Mouse (Mus musculus) liver, embryonic 13.5 days (tissue): ENCODE measurements around the gene Capn9. TPM values are rescaled to one million over a fixed set of nuclear protein-coding genes. Genes with fewer than 3 reads are reported as not detected.

ENCODE experiments used
- ATAC-seq: fragments of 200-750 bp; cut with Nextera tagmentation; 2 replicates; pipeline ENCODE4 v1.8.0; 2017; ENCODE audit warnings: low read depth, mild to moderate bottlenecking, moderate number of reproducible peaks, moderate library complexity
- DNase-seq: peaks from one replicate; pipeline ENCODE4 v3.0.0; 2022
- H3K27ac ChIP-seq: fragments of 300-500 bp; sonication (generic); 2 replicates; pipeline ENCODE4 v1.5.1; 2015; ENCODE audit warnings: moderate library complexity, mild to moderate bottlenecking, inconsistent platforms
- H3K27me3 ChIP-seq: fragments of 300-500 bp; sonication (generic); 2 replicates; pipeline ENCODE4 v1.6.1; 2015; ENCODE audit warnings: mild to moderate bottlenecking, inconsistent platforms
- H3K36me3 ChIP-seq: fragments of 300-500 bp; sonication (generic); 2 replicates; pipeline ENCODE4 v1.6.1; 2015; ENCODE audit warnings: mild to moderate bottlenecking, inconsistent platforms
- H3K4me1 ChIP-seq: fragments of 300-500 bp; sonication (generic); replicated peaks from 2 replicates; pipeline ENCODE4 v1.6.1; 2015; ENCODE audit warnings: inconsistent platforms
- H3K4me2 ChIP-seq: fragments of 300-500 bp; sonication (generic); 2 replicates; pipeline ENCODE4 v1.6.1; 2015; ENCODE audit warnings: inconsistent platforms, mild to moderate bottlenecking, moderate library complexity
- H3K4me3 ChIP-seq: fragments of 300-500 bp; sonication (generic); replicated peaks from 2 replicates; pipeline ENCODE4 v1.5.1; 2015; ENCODE audit warnings: mild to moderate bottlenecking, inconsistent platforms
- H3K9ac ChIP-seq: fragments of 300-500 bp; sonication (generic); 2 replicates; pipeline ENCODE4 v1.6.1; 2015; ENCODE audit warnings: mild to moderate bottlenecking, inconsistent platforms
- H3K9me3 ChIP-seq: fragments of 300-500 bp; sonication (generic); replicated peaks from 2 replicates; pipeline ENCODE4 v1.6.1; 2016; ENCODE audit warnings: inconsistent platforms
- WGBS: fragments of 180-500 bp; shearing (Covaris S2); methylation state at CpG from one replicate; pipeline ENCODE4 v1.1.7; 2015; ENCODE audit not compliant: insufficient replicate concordance; 5-methylcytosine and 5-hydroxymethylcytosine counted together
- polyA plus RNA-seq: library from polyadenylated mRNA; unstranded; fragments of >200 nt; fragmentation: Nextera tagmentation; extraction: Ambion mirVana; gene quantifications from 2 replicates; pipeline ENCODE4 v1.2.1, GENCODE M21; 2015

Capn9 gene
- polyA plus RNA-seq, 1 experiment from 2014 or later, result 0.22 TPM

DNA sequence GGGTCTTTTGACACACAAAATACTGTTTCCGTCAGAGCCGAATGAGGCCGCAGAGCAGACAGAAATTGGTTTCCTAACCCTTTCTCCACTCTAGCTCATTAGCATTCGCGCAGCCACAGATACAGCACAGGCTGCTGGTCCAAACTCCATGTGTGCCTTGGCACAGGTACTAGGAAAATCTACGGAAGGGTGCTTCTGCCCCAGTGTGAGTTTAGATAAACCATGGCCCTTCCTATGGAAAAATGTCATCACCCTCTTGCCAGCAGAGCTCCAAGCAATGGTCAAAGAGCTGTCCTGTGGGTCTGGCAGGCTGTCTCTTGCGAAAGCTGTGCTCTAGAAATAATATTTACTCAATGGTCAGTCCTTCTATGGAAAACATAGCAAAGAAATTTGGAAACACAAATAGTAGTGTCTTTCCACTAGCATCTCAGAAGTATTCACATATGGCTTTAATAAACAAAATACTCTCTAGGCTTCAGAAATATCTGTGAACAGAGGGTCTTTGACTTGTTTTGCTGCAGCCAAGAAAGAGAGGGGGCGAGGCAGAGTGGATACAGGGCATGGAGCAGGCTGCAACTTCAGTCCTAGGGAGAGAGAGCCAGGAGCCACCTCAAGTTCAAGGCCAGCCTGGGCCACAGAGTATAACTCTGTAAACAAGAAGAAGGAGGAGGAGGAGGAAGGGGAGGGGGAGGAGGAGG lies 4.0 kb upstream of the Capn9 start:
- Histone ChIP-seq H3K4me1 (peaks cover 17% of the 10 kb centered on the region), H3K27me3 (no peaks in the 10 kb centered on the region), H3K27ac (peak overlapping the region; percentile 82), H3K9me3 (no peaks in the 10 kb centered on the region), H3K9ac (no peak overlapping the region), H3K4me3 (no peak overlapping the region), H3K4me2 (no peak overlapping the region), H3K36me3 (no peaks in the 10 kb centered on the region)
- DNase-seq (no peak), ATAC-seq (peak; percentile 71)
- WGBS, result 54% methylated on average over 8 of the region's 8 CpGs

DNA sequence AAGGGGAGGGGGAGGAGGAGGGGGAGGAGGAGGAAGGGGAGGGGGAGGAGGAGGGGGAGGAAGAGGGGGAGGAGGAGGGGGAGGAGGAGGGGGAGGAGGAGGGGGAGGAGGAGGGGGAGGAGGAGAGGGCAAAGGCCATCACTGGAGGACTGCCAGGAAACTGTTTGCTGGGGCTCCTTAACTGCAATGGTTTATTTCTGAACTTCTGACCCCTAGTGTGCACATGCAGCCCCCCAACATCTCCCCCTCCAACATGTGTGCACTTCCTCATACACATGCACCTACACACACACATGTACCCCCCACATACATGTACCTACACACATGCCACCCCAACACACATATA lies 3.5 kb upstream of the Capn9 start:
- Histone ChIP-seq H3K27ac (0 out of 2 replicates have a peak overlapping the region, but pooled peaks have one; percentile 39), H3K4me3 (no peak overlapping the region)
- no peak for DNase-seq

DNA sequence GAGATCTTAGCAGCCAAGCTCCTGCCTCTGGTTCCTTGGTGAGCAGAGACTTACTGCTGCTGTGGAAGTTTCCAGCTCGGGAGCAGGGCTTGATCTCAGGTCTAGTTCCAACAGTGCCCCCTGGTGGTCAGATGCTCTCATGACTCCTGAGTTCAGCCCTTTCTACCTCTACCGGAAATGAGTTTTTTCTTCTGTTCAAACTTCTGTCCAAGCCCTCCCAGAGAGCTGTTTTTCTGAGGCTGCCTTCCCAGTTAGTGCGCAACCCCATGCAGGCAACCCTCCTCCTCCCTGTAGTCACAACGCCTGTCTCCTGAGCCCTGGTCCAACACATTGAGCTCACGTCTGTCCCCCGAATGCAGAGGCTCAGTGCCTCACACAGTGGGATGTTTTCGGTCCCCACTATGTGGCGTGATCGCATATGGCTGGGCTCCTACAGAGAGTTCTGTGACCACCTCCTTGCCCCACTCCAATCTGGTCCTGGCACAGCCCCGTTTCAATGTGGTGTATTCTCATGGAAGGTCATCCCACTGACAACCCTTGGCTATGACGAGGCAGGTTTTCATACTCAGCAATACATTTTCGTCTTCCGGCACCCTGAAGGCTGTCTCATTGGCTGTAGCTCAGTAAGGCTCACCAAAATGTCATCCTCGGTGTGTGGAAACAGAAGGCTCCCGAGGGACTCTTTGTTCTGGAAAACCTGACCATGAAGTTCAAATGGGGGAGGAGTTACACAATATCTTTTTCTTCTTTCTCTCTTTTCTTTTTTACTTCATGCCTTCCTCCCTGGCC lies 2.2 kb upstream of the Capn9 start:
- 48% methylated on average over 15 of the region's 15 CpGs for WGBS
- H3K4me2 ChIP-seq, result no peak overlapping the region
- H3K4me3 ChIP-seq, result no peak overlapping the region
- DNase-seq (peak; percentile 60), ATAC-seq (no peak)
- no peaks in the 10 kb centered on the region for H3K9me3 ChIP-seq
- no peaks in the 10 kb centered on the region for H3K27me3 ChIP-seq
- no peak overlapping the region for H3K9ac ChIP-seq
- no peaks in the 10 kb centered on the region for H3K36me3 ChIP-seq
- H3K4me1 ChIP-seq, result peaks cover 17% of the 10 kb centered on the region
- peak overlapping the region; percentile 75 for H3K27ac ChIP-seq

More for the DNA sequence above, 3.5 kb upstream of the Capn9 start:
- ATAC-seq, result no peak
- Histone ChIP-seq H3K27me3 (no peaks in the 10 kb centered on the region), H3K9ac (no peak overlapping the region), H3K9me3 (no peaks in the 10 kb centered on the region), H3K4me2 (no peak overlapping the region), H3K36me3 (no peaks in the 10 kb centered on the region), H3K4me1 (peaks cover 17% of the 10 kb centered on the region)

DNA sequence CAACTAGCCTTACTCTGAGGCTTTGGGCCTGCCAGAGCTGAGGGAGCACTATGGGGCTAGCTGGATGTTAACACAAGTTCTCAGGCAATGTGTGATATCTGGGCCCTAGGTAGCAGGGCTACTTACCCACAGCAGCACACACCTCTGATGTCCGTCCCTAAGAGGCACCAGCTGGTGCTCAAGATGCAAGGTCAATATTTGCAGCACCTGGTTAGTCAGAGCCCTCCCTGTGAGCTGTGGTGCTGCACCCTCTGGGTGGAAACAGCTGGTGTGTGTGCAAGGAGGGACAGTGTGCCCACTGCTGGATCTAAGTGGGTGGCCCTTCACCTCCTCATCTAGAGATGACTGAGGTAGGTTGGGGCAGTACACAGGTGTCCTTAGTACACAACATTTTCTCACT lies 840 bp downstream of the Capn9 start:
- no peak for ATAC-seq
- H3K9me3 ChIP-seq, result no peaks in the 10 kb centered on the region

DNA sequence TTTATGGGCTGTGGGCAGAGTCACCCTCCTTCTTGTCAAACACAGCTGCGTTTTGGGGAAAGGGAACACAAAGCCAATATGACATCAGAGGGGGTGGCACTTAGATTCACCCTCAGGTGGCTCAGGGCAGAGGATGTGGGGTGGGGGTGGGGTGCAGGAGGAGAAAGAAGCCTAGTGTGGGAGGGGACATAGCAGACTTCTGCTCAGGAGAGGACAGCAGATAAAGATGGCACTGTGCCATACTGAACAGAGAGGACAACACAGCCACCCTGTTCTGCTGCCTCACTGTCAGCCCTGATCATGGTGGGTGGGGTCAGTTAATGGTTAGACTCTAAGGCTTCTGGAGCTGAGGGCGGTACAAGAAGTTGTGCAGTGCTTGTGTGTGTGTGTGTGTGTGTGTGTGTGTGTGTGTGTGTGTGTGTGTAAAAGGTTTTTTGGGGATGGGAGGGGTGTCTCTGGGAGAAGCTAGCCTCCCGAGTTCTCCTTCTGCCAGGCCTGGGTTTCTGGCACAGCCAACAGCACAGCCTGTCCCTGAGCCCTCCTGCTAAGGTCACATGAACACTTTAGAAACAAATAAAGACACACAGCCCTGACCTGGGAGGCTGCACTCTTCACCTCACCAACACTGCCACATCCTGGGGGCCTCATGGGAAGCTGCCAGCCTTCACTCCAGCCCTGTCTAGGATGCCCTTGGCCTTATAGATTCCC lies 10.0 kb downstream of the Capn9 start:
- Histone ChIP-seq H3K36me3 (no peaks in the 10 kb centered on the region), H3K27me3 (no peaks in the 10 kb centered on the region), H3K9ac (no peak overlapping the region), H3K4me3 (no peak overlapping the region), H3K4me1 (peaks cover 17% of the 10 kb centered on the region), H3K4me2 (no peak overlapping the region), H3K27ac (no peak overlapping the region), H3K9me3 (no peaks in the 10 kb centered on the region)
- DNase-seq, result no peak
- ATAC-seq, result peak; percentile 43
- WGBS, result 26% methylated on average over 3 of the region's 3 CpGs

More for the DNA sequence above, 840 bp downstream of the Capn9 start:
- H3K4me3 ChIP-seq, result no peak overlapping the region
- H3K27me3 ChIP-seq, result no peaks in the 10 kb centered on the region
- WGBS, result 74% methylated on average over 1 of the region's 1 CpGs
- no peak overlapping the region for H3K27ac ChIP-seq
- no peaks in the 10 kb centered on the region for H3K36me3 ChIP-seq
- peaks cover 4% of the 10 kb centered on the region; the same call in 1 of the 2 replicates for H3K4me1 ChIP-seq
- H3K9ac ChIP-seq, result no peak overlapping the region
- no peak for DNase-seq
- no peak overlapping the region for H3K4me2 ChIP-seq

DNA sequence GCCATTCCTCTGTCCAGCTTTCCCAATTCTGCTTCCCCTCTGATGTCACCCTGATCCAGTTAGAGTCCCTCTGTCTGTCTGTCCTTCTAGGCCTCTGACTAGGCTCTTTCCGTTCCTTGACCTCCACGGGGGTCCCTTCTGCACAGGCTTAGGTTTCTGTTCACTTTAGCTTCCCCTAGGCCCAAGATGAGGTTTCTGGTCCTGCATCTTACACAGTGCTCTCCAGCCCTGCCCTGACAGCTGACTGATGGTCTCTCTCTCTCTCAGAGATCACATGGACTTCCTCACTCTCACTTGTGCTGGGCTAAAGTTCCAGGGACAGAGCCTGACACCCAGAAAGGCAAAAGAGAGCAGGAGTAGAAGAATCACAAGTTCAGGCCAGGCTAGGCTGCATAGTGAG lies 10.6 kb downstream of the Capn9 start:
- no peak overlapping the region for H3K27ac ChIP-seq

DNA sequence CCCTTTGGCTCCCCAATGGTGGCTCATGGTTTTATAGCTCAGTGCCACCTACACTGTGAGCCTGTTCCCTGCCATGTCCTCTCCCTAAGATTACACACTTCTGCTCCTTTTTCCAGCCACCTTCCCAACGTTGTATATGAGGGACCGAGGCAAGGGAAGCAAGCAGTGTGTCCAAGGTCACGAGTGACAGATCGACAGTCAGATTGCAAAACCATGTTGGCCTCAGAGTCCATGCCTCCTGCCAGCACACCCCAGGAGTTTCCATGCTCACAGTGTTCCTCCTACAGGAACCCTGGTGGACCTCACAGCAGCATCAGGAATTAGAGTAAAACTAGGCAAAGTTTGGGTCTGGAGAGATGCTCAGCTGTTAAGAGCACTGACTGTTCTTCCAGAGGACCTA lies 13.5 kb downstream of the Capn9 start:
- Histone ChIP-seq H3K36me3 (no peaks in the 10 kb centered on the region), H3K9ac (no peak overlapping the region), H3K27ac (no peak overlapping the region), H3K27me3 (no peaks in the 10 kb centered on the region), H3K4me2 (no peak overlapping the region), H3K4me3 (no peak overlapping the region), H3K4me1 (peaks cover 17% of the 10 kb centered on the region), H3K9me3 (no peaks in the 10 kb centered on the region)
- DNase-seq (no peak), ATAC-seq (no peak)
- WGBS, result 55% methylated on average over 4 of the region's 4 CpGs

More for the DNA sequence above, 10.6 kb downstream of the Capn9 start:
- DNase-seq (no peak), ATAC-seq (no peak)
- 60% methylated on average over 2 of the region's 2 CpGs for WGBS
- Histone ChIP-seq H3K9ac (no peak overlapping the region), H3K4me1 (peaks cover 17% of the 10 kb centered on the region), H3K36me3 (no peaks in the 10 kb centered on the region), H3K9me3 (no peaks in the 10 kb centered on the region), H3K4me2 (no peak overlapping the region), H3K27me3 (no peaks in the 10 kb centered on the region), H3K4me3 (no peak overlapping the region)

DNA sequence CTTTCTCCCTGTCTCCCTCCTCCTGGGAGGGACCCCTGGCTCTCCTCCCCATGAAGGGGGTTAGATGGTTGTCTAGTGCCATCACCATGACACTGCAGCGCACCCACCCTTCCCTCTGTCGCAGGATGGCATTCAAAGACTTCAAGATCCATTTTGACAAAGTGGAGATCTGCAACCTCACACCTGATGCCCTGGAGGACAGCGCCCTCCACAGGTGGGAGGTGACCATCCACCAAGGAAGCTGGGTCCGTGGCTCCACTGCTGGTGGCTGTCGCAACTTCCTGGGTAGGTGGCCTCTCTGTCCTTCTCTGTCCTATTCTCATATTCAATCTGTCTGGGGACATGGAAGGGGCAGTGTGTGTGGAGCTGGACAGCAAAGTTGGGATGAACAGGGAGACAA lies 28.2 kb downstream of the Capn9 start:
- no peak for DNase-seq
- no peak overlapping the region for H3K4me2 ChIP-seq
- H3K27me3 ChIP-seq, result no peaks in the 10 kb centered on the region
- no peak overlapping the region for H3K4me3 ChIP-seq
- no peaks in the 10 kb centered on the region for H3K4me1 ChIP-seq
- ATAC-seq, result no peak
- H3K9me3 ChIP-seq, result no peaks in the 10 kb centered on the region
- no peak overlapping the region for H3K9ac ChIP-seq
- no peaks in the 10 kb centered on the region for H3K36me3 ChIP-seq
- WGBS, result 51% methylated on average over 5 of the region's 5 CpGs
- no peak overlapping the region for H3K27ac ChIP-seq

DNA sequence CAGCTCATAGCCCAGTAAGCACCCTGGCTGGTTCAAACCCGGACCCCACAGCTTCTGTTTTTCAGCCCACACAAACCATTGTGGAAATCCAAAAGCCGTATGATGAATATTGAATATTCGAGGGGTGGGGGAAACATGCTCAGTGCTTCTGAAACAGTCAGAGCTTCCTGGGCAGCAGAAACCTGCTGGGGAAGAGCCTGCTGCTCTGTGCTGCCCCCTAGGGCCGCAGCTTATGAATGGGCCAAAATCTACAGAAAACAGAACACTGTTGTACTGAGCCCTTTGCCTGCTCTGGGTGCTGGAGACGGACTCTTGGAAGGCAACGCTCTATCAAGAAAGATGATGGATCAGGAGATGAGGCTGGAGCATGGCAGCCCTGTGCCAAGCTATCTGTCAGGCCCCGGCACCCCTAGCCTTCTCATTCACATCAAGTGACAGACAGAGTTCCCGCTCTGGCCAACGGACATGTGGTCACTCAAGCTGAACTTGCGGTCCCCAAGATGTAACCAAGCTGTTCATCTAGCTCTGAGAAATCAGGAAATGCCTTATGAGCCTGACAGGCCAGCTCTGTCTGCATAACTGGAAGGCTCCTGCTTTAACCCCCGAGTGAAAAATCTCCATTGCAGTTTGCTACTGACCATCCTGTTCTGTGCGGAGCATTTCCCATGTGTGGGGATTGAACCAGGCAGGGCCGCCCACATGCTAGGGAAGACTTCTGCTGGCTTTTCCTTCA lies 32.5 kb downstream of the Capn9 start:
- no peaks in the 10 kb centered on the region for H3K36me3 ChIP-seq
- ATAC-seq (no peak), DNase-seq (no peak)
- no peaks in the 10 kb centered on the region for H3K4me1 ChIP-seq
- no peak overlapping the region for H3K27ac ChIP-seq
- WGBS, result 59% methylated on average over 13 of the region's 13 CpGs
- H3K4me2 ChIP-seq, result no peak overlapping the region
- H3K9me3 ChIP-seq, result no peaks in the 10 kb centered on the region
- H3K4me3 ChIP-seq, result no peak overlapping the region
- H3K9ac ChIP-seq, result no peak overlapping the region
- H3K27me3 ChIP-seq, result no peaks in the 10 kb centered on the region

DNA sequence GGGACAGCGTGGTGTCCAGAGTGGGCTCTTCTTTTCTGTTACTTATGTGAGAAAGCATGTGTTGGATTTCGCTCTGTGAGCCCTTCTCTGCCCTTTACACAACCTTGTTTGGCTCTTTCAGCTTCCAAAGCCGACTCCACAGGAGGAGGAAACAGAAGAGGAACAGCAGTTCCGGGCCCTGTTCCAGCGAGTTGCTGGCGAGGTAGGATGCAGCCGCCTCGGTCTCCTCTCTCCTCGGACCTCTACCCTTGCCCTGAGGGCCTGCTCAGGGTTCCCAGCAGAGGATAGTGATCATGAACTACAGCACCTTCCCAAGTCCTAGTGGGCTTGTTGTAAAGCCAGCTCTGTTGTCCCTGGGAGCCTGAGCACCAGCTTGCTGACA lies 33.1 kb downstream of the Capn9 start:
- no peak overlapping the region for H3K4me3 ChIP-seq
- H3K9me3 ChIP-seq, result no peaks in the 10 kb centered on the region
- ATAC-seq, result no peak
- no peak overlapping the region for H3K9ac ChIP-seq
- no peak overlapping the region for H3K27ac ChIP-seq
- DNase-seq, result no peak
- H3K4me2 ChIP-seq, result no peak overlapping the region
- H3K4me1 ChIP-seq, result no peaks in the 10 kb centered on the region
- H3K27me3 ChIP-seq, result no peaks in the 10 kb centered on the region
- 56% methylated on average over 9 of the region's 9 CpGs for WGBS
- H3K36me3 ChIP-seq, result no peaks in the 10 kb centered on the region

DNA sequence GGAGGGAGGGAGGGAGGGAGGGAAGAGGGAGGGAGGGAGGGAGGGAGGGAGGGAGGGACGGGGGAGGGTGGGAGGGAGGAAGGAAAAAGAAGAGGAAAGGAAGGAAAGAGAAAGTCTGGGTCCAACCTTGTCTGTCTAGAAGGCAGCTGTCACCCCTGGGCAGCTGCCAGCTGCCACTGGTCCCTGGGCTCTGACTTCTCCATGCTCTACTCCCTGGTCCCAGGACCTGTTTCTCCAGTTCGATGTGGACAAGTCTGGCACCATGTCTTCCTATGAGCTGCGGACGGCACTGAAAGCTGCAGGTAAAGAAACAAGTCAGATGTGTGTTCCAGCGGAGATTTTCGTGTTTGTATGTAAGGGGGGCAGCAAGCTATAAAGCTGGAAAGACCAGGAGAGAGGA lies 38.4 kb downstream of the Capn9 start:
- Histone ChIP-seq H3K36me3 (no peaks in the 10 kb centered on the region), H3K4me2 (no peak overlapping the region), H3K4me1 (0 out of 2 replicates have a peak, but pooled peaks cover 4% of the 10 kb centered on the region), H3K9ac (no peak overlapping the region), H3K9me3 (no peaks in the 10 kb centered on the region), H3K27me3 (peaks cover 8% of the 10 kb centered on the region), H3K4me3 (no peak overlapping the region), H3K27ac (no peak overlapping the region)
- DNase-seq (no peak), ATAC-seq (no peak)
- 61% methylated on average over 5 of the region's 6 CpGs for WGBS
